Mouse (Mus musculus): Measurements from ENCODE around the gene Akap4.
A peak's percentile ranks its signal among the peaks of the same experiment; 100 is the strongest.

Akap4 gene

GRCm38 (mm10) chrX:7067219-7067618, at the start of gene Akap4:
Akap4 (plus strand) TSS chrX:7067519.
- DNase-seq (ENCODE audit: low spot score) = no peak

DNA sequence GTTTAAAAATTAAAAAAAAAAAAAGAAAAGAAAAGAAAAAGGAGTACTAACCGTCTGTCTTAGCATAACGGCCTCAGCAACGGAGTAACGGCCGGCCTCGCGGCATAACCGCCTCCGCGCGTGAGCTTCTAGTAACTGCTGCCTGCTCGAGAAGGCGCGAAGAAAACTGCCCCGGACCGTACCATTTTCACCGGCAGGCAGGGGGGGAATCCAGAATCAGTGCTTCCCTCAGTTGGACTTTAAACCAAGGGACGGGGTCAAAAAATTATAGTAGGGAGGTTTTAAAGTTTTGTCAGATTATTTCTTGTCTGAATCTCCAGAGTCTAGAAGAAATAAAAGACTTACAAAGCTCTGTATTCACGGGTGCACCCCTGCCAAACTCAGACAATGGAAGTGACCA, 25.8 kb upstream of the Akap4 start, which contains the start of gene Ccnb3:
Gene Ccnb3, minus strand, starts transcription at position 101 of the 400 bp plus-strand sequence.
- DNase-seq (ENCODE audit: low spot score) = peak; percentile 75

DNA sequence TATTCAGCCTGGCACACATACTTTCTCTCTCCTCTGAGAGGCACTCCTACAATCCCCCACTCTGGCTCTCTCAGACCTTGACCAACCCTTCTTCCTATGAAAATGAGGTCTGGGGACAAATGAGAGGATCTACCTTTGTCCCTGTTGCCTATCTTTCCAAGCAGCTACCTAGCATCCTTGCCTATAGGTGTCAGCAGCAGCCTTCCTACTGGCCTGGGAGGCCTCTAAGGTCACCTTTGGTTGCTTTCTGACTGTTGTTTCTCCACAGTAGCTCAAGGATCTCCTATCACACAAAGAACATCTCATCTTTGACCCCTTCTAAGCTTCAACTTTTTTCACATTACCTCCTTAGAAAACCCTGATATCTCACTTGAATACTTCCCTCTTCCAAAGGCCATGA, 10.3 kb upstream of the Akap4 start:
- no peak for DNase-seq (ENCODE audit: low spot score)

DNA sequence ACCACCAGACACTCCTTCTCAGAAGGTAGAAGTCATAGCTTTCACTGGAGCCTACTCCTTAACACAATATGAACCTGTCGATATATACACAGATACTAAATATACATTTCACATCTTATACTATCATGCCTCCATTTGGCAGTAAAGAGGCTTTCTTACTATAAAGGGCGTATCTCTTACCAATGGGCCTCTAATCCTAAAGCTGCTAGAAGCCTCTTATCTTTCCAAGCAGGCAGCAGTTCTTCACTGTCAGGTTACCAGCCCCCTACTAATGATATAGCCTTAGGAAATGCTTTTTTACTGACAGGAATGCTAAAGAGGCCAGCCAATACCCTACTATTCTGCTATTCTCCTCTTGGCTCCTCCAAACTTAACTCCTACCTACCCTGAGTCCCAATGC, 9.7 kb upstream of the Akap4 start:
- no peak for DNase-seq (ENCODE audit: low spot score)

DNA sequence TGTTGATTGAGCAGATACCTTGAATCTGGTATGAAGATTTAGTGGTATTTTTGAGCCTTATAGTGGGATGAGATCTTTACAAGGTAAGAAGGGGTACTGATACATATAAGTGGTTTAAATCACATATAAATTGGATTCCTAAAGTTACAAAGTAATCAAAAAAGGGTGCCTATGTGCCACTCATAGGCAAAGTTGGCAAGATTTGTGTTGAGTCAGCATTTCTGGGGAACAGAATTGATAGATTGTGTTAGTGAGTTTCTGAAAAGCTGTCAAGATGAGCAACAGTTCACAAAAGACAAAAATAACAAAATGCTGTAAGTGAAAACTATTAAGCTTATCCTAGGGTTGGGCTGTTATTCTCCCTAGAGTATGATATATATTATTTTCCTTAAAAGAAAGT, 3.2 kb upstream of the Akap4 start:
- DNase-seq (ENCODE audit: low spot score) = no peak

DNA sequence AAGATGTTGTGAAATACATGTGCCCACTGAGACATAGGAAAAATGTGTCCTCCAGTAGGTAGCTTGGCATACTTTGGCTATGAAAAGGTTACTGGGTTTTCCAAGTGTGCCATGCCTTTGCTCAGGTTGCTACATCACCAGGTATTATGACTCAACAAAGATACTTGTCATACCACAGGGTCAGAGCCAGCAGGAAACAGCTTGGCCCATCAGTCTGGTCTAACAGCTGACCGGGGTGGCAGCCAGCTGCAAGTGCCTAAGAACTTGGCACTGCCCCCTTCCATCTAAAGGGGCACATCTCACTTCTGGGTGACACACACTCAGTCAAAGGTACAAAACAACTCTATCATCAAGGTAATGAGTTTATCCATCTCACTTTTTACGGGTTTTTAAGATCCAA, 683 bp downstream of the Akap4 start:
- DNase-seq (ENCODE audit: low spot score) = no peak

DNA sequence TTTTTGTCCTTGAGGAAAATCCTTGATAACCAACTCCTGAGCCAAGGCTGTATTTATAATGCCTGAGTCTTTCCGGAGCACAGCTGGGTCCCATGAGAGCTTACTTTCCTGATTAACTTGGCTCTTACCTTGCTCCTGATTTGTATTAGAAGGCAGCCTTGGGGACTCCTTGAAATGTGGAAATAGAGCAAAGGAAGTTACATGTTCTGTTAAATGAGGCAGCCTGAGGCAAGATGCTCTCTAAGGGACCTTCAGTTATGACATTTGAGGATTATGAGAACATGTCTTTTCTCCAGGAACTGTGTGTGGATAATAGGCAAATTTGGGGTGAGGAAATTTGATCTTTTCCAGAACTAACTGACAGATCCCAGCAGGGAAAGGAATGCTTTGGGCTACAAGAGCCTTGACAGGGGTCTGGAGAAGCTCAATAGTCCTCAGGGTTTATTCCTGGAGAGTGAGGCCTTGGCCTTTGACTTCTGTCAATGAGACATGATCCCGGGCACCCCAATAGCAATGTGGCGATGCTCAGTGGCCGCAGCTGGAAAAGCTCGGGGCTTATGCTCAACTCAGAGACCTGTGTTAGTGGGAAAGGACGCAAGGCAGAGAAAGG, 12.6 kb downstream of the Akap4 start:
- DNase-seq (ENCODE audit: low spot score) = no peak

DNA sequence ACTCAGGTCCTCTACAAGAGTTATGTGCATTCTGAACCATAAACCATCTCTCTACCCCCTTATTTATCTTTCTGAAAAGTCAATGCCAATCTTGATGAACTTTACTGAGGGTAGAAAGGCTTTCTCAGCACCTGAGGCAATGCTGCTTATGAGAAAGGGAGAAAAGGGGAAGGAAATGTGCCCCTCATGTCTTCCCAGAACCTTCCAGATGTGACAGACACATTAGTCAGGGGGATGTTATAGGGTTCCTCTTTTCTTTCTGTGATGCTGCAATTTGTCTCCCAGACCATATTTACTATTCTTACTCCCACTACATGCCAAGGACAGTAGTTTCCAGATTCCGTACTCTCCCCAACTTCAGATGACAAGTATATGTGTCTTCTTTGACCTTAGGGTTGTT, 18.6 kb downstream of the Akap4 start:
- DNase-seq (ENCODE audit: low spot score) = no peak

GRCm38 (mm10) chrX:7090323-7090722, 23.0 kb downstream of the Akap4 start:
- DNase-seq (ENCODE audit: low spot score) = no peak

- no peak for DNase-seq (ENCODE audit: low spot score)
Measured at GRCm38 (mm10) chrX:7102280-7102679, 35.0 kb downstream of the Akap4 start.

DNA sequence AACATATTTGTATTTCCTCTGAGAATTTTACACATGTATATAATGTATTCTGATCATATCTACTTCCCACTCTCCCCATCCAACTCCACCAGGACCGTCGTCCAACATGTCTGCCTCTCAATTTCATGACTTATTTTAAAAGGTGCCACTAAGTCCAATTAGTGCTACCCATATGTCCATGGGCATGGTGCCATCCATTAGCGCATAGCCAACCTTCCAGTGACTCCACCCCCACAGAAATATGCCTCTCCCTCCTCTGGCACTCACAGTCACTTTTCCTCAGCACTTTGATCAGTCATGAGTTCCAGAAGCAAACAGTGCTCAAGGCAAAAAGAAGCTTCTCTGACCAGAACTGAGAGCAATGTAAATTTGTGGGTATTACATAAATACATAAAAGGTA, 47.6 kb downstream of the Akap4 start:
- DNase-seq (ENCODE audit: low spot score) = no peak

DNA sequence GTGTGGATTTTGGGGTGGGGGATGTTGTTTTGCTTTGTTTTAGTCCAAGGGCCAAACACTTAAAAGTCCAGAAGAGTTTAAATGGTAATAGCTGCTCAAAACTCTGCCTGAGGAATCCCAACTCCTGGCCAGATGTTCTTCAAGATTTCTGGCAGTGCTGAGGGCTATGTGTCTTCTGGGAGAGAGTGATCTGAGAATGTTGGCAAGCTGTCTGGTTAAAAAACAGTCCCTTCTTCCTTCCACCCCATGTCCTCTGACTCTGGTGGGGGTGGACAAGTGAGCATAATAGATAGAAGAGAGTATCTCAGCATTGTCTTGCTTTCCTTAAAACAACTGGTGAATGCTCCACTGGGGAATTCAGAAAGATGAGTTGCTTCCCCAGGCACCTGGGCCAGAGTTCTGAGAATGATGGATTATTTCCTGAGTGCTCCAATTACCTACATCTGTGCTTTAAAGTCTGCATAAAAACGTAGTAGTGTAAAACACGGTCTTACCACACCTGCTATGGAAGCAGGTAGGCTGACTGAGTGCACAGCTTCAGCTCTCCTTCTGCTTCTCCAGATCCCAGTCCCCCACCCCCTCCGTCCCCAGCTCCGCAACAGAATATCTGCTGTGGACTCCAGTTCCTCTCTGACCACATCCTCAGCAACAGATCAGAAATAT, 54.4 kb downstream of the Akap4 start:
- no peak for DNase-seq (ENCODE audit: low spot score)

Measured in testis, postnatal 14 days (tissue).